Mouse (Mus musculus): ENCODE measurements around the gene Epha1.
A peak's percentile ranks its signal among the peaks of the same experiment; 100 is the strongest.

Gene Epha1

GRCm38 (mm10) chr6:42372816-42373547 is at the start of gene Epha1:
Gene Epha1 (minus strand): TSS chr6:42373268.
- peak; percentile 83 for DNase-seq (ENCODE audit: low read depth, low spot score)

GRCm38 (mm10) chr6:42421439-42421838 is 48.4 kb upstream of the Epha1 start:
- DNase-seq (ENCODE audit: low read depth, low spot score) = no peak

GRCm38 (mm10) chr6:42419443-42419842 is 46.4 kb upstream of the Epha1 start:
- no peak for DNase-seq (ENCODE audit: low read depth, low spot score)

GRCm38 (mm10) chr6:42405134-42405533 is 32.1 kb upstream of the Epha1 start, which contains the start of gene Tas2r135:
Gene Tas2r135 (plus strand): TSS chr6:42405434.
- DNase-seq (ENCODE audit: low read depth, low spot score) = no peak

GRCm38 (mm10) chr6:42399938-42400337 is 26.9 kb upstream of the Epha1 start, which contains the start of gene Tas2r143:
Gene Tas2r143 (plus strand): TSS chr6:42400238.
- DNase-seq (ENCODE audit: low read depth, low spot score) = no peak

GRCm38 (mm10) chr6:42398998-42399397 is 25.9 kb upstream of the Epha1 start:
- no peak for DNase-seq (ENCODE audit: low read depth, low spot score)

GRCm38 (mm10) chr6:42398285-42398684 is 25.2 kb upstream of the Epha1 start:
- no peak for DNase-seq (ENCODE audit: low read depth, low spot score)

- DNase-seq (ENCODE audit: low read depth, low spot score) = no peak
Measured at GRCm38 (mm10) chr6:42397041-42397657, 24.1 kb upstream of the Epha1 start.

GRCm38 (mm10) chr6:42395960-42396809 is 23.1 kb upstream of the Epha1 start:
- no peak for DNase-seq (ENCODE audit: low read depth, low spot score)

- DNase-seq (ENCODE audit: low read depth, low spot score) = no peak
Measured at GRCm38 (mm10) chr6:42391796-42392330, 18.8 kb upstream of the Epha1 start.

GRCm38 (mm10) chr6:42385635-42386034 is 12.6 kb upstream of the Epha1 start:
- DNase-seq (ENCODE audit: low read depth, low spot score) = no peak

- no peak for DNase-seq (ENCODE audit: low read depth, low spot score)
Measured at GRCm38 (mm10) chr6:42383360-42383759, 10.3 kb upstream of the Epha1 start.

- peak; percentile 13 for DNase-seq (ENCODE audit: low read depth, low spot score)
Measured at GRCm38 (mm10) chr6:42381916-42382381, 8.9 kb upstream of the Epha1 start.

- DNase-seq (ENCODE audit: low read depth, low spot score) = no peak
Measured at GRCm38 (mm10) chr6:42381221-42381620, 8.2 kb upstream of the Epha1 start.

- peak; percentile 99 for DNase-seq (ENCODE audit: low read depth, low spot score)
Measured at GRCm38 (mm10) chr6:42380416-42381144, 7.5 kb upstream of the Epha1 start.

- DNase-seq (ENCODE audit: low read depth, low spot score) = no peak
Measured at GRCm38 (mm10) chr6:42379551-42379950, 6.5 kb upstream of the Epha1 start.

GRCm38 (mm10) chr6:42377280-42377679 is 4.2 kb upstream of the Epha1 start:
- no peak for DNase-seq (ENCODE audit: low read depth, low spot score)

- no peak for DNase-seq (ENCODE audit: low read depth, low spot score)
Measured at GRCm38 (mm10) chr6:42376504-42377019, 3.5 kb upstream of the Epha1 start.

- DNase-seq (ENCODE audit: low read depth, low spot score) = no peak
Measured at GRCm38 (mm10) chr6:42376016-42376415, 2.9 kb upstream of the Epha1 start.

GRCm38 (mm10) chr6:42375131-42375530 is 2.1 kb upstream of the Epha1 start:
- DNase-seq (ENCODE audit: low read depth, low spot score) = no peak

- no peak for DNase-seq (ENCODE audit: low read depth, low spot score)
Measured at GRCm38 (mm10) chr6:42374701-42375100, 1.6 kb upstream of the Epha1 start.
